Mouse (Mus musculus): ENCODE measurements around the gene Nos1ap. TPM values are rescaled to one million over a fixed set of nuclear protein-coding genes. Genes with fewer than 3 reads are reported as not detected.

Gene Nos1ap
- polyA plus RNA-seq, 1 experiment = 1.6 TPM

DNA sequence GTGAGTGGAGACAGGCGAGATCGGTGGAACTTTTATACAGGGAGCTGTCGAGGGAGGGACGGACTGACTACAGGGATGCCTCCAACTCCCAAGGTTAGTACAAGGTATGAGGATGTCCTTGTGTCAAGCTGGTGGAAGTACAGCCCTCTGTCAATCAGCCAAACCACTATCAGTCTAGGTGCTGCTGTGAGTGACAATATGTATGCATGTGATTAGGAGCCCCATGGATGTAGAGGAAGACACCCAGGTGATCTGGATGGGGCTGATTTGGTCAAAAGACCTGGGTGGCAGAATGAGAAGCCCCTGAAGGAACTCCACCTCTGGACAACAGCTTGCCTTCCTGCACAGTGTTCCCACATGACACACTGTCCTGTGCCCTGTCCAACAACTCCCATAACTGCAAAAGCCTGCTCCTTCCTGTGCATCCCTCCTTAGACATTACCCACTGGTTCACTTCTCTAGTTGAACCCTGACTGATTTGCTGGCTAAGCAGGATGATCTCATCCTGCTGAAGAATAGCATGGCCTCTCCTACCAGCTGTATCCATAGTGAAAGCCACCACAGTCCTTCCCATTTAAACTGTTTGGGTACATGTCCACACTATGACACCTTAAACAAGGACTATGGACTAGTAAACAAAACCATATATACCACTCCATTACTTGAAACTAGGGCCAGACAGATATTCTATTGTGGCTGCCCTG, 35.3 kb downstream of the Nos1ap start:
- TF ChIP-seq POLR2A (IDR thresholded peaks at IDR 0.05; ENCODE audit: borderline replicate concordance, low read depth, low read length) (no peak), CTCF (IDR thresholded peaks at IDR 0.05; ENCODE audit: low read depth, low read length) (no peak)
- no peak overlapping the region for H3K4me3 ChIP-seq (ENCODE audit: insufficient read depth, low read length)
- H3K4me1 ChIP-seq (ENCODE audit: control insufficient read depth, insufficient read depth, low read length) = peaks cover 13% of the 10 kb centered on the region
- peak overlapping the region; percentile 49 for H3K27ac ChIP-seq (ENCODE audit: insufficient read depth, low read depth, low read length)

DNA sequence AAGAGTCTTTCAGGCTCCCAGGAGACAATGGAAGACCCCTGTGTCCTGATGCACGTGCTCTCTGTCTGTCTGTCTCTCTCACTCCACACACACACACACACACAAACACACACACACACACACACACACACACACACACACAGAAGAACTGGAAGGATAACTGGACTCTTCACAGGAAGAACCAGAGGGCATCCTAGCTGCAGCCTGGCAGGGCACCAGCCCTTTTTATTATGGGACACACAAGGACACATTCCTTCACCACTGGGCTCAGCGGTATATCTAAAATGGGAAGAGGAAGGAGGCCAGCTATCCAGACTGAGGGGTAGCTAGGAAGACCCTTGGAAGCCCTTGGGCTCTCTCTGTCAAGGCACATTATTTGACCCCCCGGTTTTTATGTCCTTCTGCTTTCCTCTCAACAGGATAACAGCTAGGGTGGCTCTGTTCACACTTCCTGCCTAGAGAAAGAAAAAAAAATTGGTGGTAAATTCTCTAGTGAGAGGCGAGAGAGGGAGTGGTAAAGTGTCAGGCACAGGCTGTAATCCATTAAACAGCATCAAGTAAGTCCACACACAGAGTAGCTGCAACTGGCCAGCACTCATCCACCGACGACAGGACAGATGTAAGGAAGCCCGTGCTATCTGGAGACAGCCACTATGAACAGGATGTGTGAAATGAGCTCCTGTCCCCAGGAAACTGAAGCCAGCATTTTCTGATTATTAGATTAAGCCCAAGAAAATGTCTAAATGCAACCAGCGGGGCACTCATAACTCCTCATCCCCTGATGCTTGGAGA, 38.8 kb downstream of the Nos1ap start:
- Histone ChIP-seq H3K4me1 (ENCODE audit: control insufficient read depth, insufficient read depth, low read length) (peaks cover 13% of the 10 kb centered on the region), H3K27ac (ENCODE audit: insufficient read depth, low read depth, low read length) (no peak overlapping the region), H3K4me3 (ENCODE audit: insufficient read depth, low read length) (no peak overlapping the region)
- no peak for TF ChIP-seq POLR2A (IDR thresholded peaks at IDR 0.05; ENCODE audit: borderline replicate concordance, low read depth, low read length)
- no peak for TF ChIP-seq CTCF (IDR thresholded peaks at IDR 0.05; ENCODE audit: low read depth, low read length)

DNA sequence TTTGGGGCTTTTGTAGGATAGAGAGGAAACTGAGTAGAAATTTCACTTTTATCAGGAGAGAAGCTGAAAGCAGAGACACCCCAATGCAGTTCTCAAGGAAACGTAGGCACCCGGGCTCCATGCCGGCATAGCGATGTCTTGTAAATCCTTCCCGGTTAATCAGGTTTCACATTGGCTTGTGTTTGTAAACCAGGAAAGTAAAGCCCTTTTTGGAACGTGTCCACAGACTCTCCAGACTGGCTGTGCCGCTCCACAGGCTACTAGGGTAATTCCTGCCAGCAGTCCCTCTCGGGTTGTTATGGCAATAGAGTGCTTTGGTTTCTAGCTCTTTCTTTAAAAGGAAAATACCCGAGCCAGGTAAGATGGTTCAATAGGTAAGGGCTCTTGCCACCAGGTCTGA, 40.6 kb downstream of the Nos1ap start:
- no peak overlapping the region for H3K4me3 ChIP-seq (ENCODE audit: insufficient read depth, low read length)
- TF ChIP-seq POLR2A (IDR thresholded peaks at IDR 0.05; ENCODE audit: borderline replicate concordance, low read depth, low read length) (no peak), CTCF (IDR thresholded peaks at IDR 0.05; ENCODE audit: low read depth, low read length) (no peak)
- no peak overlapping the region for H3K27ac ChIP-seq (ENCODE audit: insufficient read depth, low read depth, low read length)
- H3K4me1 ChIP-seq (ENCODE audit: control insufficient read depth, insufficient read depth, low read length) = peaks cover under 1% of the 10 kb centered on the region

DNA sequence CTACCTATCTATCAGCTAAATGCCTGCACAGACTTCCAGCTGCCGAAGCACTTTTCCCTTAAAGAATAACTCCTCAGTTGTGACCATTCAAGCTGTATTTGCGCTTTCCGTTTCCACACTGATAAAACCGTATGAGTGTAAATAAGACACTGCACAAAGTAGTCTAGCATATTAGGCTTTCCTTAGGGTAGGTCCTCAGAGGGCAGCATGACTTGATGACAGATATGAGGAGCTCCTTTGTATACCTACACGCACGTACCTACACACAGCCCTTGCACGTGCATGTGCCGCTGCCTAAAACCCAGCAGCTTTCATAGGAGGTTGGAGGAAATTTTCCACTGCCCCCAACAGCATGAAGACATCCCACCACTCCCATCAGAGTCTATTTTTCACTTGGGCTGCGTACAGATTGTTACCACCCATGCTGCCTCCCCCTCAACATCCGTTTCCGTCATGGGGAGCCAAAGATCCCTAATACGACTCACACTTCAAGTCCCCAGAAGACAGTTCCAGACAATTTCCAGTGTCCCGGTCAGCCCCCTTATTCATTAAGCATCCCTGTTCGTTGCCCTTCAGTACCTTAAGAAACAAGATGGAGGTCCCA, 41.4 kb downstream of the Nos1ap start:
- H3K4me1 ChIP-seq (ENCODE audit: control insufficient read depth, insufficient read depth, low read length) = no peaks in the 10 kb centered on the region
- H3K27ac ChIP-seq (ENCODE audit: insufficient read depth, low read depth, low read length) = no peak overlapping the region
- H3K4me3 ChIP-seq (ENCODE audit: insufficient read depth, low read length) = no peak overlapping the region
- TF ChIP-seq CTCF (IDR thresholded peaks at IDR 0.05; ENCODE audit: low read depth, low read length) (no peak), POLR2A (IDR thresholded peaks at IDR 0.05; ENCODE audit: borderline replicate concordance, low read depth, low read length) (no peak)

DNA sequence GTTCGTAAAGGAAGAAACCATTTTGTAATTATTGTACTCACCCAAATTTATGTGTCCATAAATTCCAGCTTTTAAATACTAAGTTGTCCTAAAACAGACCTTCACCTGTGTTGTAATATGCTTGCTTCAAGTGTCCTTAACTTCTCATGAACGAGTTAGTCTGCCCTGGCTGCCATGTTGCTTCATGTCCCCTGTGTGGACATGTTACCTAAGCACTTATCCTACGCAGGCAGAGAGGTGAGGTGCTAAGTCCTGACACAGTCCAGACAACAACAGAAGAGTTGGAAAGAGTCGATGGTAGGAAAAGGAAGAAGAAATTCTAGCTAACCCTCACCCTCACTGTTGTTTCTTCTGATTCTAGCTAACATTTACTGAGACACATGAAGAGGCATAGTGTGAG, 43.4 kb downstream of the Nos1ap start:
- H3K27ac ChIP-seq (ENCODE audit: insufficient read depth, low read depth, low read length) = no peak overlapping the region
- H3K4me3 ChIP-seq (ENCODE audit: insufficient read depth, low read length) = no peak overlapping the region
- no peaks in the 10 kb centered on the region for H3K4me1 ChIP-seq (ENCODE audit: control insufficient read depth, insufficient read depth, low read length)
- TF ChIP-seq CTCF (IDR thresholded peaks at IDR 0.05; ENCODE audit: low read depth, low read length) (no peak), POLR2A (IDR thresholded peaks at IDR 0.05; ENCODE audit: borderline replicate concordance, low read depth, low read length) (no peak)

DNA sequence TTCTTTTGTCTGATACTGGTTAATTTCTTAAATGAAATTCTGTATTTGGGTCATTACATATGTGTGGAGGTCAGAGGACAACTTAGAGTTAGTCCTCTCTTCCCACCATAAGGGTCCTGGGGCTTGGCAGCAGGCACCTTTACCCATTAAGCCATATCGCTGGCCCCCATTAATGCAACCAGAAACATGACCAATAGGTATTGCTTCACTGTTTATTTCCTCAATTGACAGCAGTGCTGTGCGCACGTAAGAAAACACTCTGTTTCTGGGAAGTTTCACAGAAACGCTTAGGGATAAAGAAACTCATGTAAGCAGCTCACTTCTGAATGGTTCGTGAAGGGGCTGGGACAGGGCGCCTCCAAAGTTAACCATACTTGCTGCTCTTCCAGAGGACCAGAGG, 44.4 kb downstream of the Nos1ap start:
- Histone ChIP-seq H3K4me1 (ENCODE audit: control insufficient read depth, insufficient read depth, low read length) (no peaks in the 10 kb centered on the region), H3K4me3 (ENCODE audit: insufficient read depth, low read length) (no peak overlapping the region), H3K27ac (ENCODE audit: insufficient read depth, low read depth, low read length) (no peak overlapping the region)
- TF ChIP-seq CTCF (IDR thresholded peaks at IDR 0.05; ENCODE audit: low read depth, low read length) = no peak
- TF ChIP-seq POLR2A (IDR thresholded peaks at IDR 0.05; ENCODE audit: borderline replicate concordance, low read depth, low read length) = no peak

- Histone ChIP-seq H3K4me3 (ENCODE audit: insufficient read depth, low read length) (no peak overlapping the region), H3K4me1 (ENCODE audit: control insufficient read depth, insufficient read depth, low read length) (peaks cover 9% of the 10 kb centered on the region), H3K27ac (ENCODE audit: insufficient read depth, low read depth, low read length) (no peak overlapping the region)
- TF ChIP-seq CTCF (IDR thresholded peaks at IDR 0.05; ENCODE audit: low read depth, low read length) (no peak), POLR2A (IDR thresholded peaks at IDR 0.05; ENCODE audit: borderline replicate concordance, low read depth, low read length) (no peak)
Measured at GRCm38 (mm10) chr1:170539507-170539906, 50.2 kb downstream of the Nos1ap start.

DNA sequence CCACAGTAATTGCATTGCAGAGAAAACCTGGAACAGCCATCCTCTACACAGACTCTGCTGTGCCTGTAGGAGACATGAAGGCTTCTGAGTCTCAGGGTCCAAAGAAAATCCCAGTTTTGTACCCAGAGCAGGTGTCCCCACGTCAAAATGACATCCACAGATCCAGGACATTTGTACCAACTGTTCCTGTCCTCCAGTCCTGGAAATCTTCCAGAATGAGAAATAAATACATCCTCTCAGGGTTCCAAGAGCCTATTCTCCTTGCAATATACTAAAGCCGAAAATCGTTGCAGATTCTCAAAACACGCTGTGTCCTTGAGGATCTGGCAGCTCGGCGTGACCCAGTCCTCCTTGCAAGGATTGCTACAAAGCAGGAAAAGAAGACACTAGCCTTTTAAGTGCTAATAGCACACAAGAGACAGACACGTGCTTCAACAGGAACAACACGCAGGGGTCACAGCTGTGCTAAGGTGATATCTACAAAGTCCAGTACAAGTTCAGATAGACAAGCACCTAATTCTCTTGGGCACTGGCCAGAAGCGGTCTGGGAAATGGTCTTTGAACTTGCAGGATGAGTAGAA, 51.1 kb downstream of the Nos1ap start:
- Histone ChIP-seq H3K4me1 (ENCODE audit: control insufficient read depth, insufficient read depth, low read length) (peaks cover 9% of the 10 kb centered on the region), H3K4me3 (ENCODE audit: insufficient read depth, low read length) (no peak overlapping the region), H3K27ac (ENCODE audit: insufficient read depth, low read depth, low read length) (no peak overlapping the region)
- TF ChIP-seq CTCF (IDR thresholded peaks at IDR 0.05; ENCODE audit: low read depth, low read length) = no peak
- TF ChIP-seq POLR2A (IDR thresholded peaks at IDR 0.05; ENCODE audit: borderline replicate concordance, low read depth, low read length) = no peak

DNA sequence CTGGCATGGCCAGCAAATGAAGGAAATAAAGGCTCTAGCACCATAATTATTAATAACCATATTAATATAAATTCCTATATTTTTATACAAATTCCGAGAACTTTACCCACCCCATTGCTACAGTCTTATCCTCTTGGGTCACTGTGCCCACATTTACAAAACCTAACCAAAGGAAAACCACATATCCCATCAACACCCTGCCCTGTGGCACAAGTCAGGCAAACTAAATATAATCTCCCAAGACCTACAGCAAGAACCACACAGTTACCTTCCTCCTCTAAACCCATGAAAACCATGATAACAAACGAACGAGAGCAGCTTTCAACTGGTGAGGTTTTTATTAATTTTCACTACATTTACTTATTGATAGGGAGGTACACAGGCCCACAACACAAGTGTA, 53.3 kb downstream of the Nos1ap start:
- no peak for TF ChIP-seq POLR2A (IDR thresholded peaks at IDR 0.05; ENCODE audit: borderline replicate concordance, low read depth, low read length)
- TF ChIP-seq CTCF (IDR thresholded peaks at IDR 0.05; ENCODE audit: low read depth, low read length) = no peak
- Histone ChIP-seq H3K27ac (ENCODE audit: insufficient read depth, low read depth, low read length) (no peak overlapping the region), H3K4me1 (ENCODE audit: control insufficient read depth, insufficient read depth, low read length) (peaks cover 9% of the 10 kb centered on the region), H3K4me3 (ENCODE audit: insufficient read depth, low read length) (no peak overlapping the region)
